Mouse (Mus musculus) 3134 (cell line): ENCODE measurements around the gene Prc1.
A peak's percentile ranks its signal among the peaks of the same experiment; 100 is the strongest.

ENCODE experiments used
- DNase-seq: peaks from one replicate; pipeline ENCODE4 v3.0.0-alpha.2; 2011; ENCODE audit warnings: low spot score; ENCODE audit not compliant: insufficient read length; ENCODE audit errors: extremely low read depth

Prc1 gene

DNA sequence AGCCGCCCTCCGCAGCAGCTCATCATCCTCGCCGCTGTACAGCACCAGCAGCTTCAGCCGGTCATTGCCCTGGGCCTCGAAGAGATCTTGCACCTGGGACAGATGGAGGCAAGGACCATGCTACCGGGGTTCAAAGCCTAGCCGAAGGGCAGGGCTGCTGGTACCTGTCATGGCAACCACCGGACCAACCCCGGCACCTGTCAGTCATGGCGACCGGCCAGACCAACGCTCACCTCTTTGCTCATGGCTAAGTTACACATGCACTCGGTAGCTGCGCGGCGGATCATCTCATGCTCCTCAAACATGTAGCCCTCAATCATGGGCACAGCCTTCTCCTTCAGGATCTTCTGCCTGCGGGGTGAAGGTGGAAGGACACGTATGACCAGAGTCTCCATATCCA, 31.8 kb downstream of the Prc1 start:
- no peak for DNase-seq

DNA sequence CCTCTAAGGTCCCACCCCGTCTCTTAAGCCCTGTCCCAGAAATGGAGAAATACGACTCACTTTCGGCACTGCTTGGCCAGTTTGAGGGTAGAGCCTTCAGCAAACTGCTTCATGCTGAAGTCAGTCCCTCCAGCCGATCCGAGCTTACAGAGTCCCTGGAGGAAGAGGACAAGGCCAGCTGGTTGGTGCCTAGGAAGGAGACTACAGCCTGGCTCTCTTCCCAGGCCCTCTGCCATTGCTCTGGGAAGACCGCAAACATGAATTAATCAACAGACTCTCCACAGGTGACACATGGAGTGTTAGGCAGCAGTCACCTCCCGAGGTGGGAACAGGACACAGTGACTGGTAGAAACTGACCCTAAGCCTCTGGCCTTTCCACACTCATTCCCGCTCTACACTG, 36.0 kb downstream of the Prc1 start:
- DNase-seq, result no peak

DNA sequence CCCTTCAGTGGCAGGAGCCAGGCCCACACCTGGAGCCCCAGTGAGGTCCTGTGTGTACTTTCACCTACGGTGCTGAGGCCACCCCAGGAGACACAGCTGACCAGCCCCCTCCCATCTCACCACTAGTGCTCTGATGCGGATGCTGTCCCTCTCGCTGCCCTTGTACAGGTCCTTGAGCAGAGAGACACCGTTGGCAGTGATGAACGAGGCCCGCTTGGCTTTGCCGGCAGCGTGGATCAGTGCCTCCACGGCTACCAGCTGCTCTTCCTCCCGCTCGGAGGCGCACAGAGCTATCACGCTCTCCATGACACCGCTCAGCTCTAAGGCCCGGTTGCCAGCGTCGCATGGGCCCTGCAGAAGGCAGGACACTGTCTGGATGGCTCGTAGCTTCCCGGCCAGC, 37.2 kb downstream of the Prc1 start:
- no peak for DNase-seq

DNA sequence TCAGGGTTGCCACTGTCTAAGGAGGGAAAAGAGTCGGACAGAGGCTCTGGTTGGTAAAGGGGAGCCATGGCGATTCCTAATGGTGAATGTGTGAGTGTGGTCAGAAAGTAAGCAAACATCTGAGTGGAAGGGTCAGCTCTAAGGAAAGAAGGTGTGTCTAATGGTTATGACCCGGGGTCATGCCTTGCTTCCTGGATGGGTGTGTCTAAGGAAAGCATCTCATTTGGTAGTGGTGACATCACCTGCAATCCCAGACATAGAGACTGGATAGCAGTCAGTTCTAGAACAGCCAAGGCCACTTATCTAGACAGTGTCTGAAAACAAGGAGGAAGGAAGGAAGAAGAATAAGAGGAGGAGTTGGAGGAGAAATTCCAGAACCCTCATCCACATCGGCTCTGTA, 40.6 kb downstream of the Prc1 start:
- DNase-seq, result no peak

DNA sequence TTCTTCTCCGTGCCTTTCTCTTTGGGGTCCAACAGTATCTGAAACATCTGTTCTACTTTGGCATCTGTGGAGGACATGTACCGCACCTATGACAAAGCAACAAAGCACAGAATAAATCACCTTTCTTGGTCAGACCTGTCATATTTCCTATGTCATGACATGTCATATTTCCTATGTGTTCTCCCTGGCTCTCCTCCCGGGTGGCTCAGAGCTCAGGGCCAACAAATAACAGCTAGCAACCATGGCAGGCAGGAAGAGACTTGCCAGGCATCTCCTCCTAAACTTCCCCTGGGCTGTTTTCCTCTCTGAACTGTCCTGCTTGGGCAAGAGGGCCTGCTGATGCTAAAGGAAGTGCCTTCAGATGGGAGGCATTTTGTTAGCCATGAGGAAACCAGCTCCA, 42.7 kb downstream of the Prc1 start:
- DNase-seq, result no peak

GRCm38 (mm10) chr7:80339371-80339770, 45.1 kb downstream of the Prc1 start:
- peak; percentile 43 for DNase-seq

DNA sequence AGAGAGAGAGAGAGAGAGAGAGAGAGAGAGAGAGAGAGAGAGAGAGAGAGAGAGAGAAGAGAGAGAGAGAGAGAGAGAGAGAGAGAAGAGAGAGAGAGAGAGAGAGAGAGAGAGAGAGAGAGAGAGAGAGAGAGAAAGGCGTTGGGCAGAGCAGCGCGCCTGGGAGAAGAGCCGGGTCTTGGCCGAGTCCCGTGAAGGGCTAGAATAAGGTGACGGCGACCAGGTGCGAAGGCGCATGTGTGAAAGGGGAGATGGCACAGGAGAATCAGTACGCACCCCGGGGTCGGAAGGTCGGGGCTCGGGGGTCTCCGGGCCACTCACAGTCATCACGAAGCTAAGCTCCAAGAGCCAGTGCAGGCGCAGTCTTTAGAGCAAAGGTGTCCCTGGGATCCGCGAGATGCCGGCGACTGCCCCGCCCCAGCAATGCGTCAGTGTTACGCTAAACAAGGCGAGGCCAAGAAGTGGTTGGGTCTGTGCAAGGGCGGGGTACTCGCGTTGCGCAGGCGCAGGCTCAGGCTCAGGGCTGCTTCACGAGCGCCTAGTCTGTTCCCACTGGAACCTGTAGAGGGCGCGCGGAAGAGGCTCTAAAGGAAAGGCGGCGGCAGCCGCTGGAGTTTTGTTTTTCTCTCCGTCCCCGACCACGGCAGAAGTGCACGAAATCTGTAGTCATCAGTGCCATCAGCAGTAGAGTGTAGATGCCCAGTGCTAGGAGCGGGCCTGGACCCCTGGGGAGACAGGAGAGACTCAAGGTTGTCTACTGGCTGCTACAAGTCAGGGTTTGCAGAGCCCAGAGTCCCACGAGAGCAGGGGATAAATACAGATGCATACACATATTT, 45.8 kb downstream of the Prc1 start:
- peak; percentile 92 for DNase-seq

GRCm38 (mm10) chr7:80340793-80341192, 46.5 kb downstream of the Prc1 start, which contains the start of gene Unc45a:
Gene Unc45a (minus strand): TSS chr7:80341005.
- peak; percentile 59 for DNase-seq

DNA sequence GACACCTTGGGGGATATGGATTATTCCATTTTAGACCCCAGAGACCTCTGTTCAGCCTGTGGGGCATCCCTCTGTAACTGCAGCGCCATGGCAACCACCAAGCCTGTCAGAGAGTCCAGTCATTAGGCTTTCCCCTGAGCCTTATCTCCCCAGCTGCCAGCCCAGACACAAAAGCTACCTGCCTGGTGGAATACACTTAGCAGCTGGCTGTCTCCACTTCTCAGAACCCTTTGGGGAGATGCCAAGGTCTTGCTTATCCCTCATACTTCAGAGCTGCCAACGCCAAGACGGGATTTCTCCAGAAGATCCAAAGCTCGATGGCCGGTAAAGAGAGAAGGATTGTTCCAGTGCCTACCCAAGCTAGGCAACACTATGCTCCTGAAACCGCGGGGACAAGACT, 47.5 kb downstream of the Prc1 start:
- no peak for DNase-seq

GRCm38 (mm10) chr7:80342858-80343257, 48.6 kb downstream of the Prc1 start, which contains the start of gene Hddc3:
Gene Hddc3 (plus strand): TSS chr7:80343104.
- peak; percentile 84 for DNase-seq

DNA sequence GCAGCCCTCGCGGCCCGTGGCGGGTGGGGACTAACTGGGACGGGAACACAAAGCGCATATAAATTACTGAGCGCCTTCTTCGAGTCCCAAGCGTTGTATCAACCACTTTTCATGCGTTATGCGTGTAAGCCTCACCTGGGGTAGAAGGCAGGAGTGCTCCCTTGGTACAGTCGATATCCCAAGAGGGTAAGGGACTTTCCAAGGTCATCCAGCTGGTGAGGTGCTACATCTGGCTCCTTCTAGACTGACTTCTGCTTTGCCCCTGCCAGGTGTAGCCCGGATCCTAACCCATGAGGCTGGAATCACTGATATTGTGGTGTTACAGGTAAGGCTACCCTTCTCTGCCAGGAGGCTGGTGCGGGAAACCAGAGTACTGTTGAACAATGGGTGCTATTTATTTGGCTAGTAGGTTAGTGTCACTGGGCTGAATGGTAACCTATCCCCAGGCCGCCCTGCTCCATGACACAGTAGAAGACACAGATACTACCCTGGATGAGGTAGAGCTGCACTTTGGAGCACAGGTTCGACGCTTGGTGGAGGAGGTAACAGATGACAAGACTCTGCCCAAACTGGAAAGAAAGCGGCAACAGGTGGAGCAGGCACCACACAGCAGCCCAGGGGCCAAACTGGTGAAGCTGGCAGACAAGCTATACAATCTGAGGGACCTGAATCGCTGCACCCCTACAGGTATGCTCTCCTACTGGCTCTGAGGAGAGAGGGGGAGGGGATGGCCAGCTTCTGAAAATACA, 49.2 kb downstream of the Prc1 start:
- DNase-seq, result no peak

DNA sequence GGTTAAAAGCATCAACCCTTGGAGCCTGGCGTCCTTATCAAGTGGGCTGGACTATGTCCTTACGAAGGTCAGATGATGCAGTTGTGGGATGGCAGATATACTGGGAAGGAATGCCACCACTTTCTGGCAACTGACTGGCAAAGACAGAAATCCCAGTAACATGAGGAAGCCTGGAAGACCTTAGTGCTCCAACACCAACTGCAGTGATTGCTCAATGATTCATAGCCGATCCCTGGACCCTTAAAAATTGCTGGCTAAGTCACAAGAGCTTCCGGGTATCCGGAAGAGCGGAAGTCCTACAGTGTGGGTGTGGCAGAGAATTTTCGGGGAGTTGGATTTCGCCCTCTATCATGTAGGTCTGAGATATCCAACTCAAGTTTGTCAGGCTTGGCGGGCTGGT, 51.9 kb downstream of the Prc1 start:
- DNase-seq, result no peak

DNA sequence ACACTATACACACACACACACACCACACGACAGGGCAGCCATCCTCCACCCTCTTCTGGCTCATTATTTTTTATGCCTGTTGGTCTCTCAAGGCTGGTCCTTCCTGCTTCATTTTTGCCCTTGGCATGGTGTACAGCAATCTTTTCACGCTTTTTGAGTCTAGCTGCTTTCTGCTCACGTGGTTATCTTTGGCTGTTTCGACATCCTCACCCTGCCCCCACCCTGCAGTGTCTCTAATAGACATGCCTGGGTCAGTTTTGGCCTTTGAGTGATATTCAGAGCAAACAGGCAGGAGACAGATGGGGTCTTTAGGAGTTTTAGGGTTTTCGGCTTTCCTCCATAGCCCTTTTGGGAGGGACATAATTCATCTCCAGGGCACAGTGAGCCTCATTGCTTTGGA, 52.6 kb downstream of the Prc1 start:
- DNase-seq, result no peak

- no peak for DNase-seq
Observed at GRCm38 (mm10) chr7:80347670-80348586, 53.7 kb downstream of the Prc1 start.

- no peak for DNase-seq
Observed at GRCm38 (mm10) chr7:80350808-80351207, 56.6 kb downstream of the Prc1 start.

- no peak for DNase-seq
Observed at GRCm38 (mm10) chr7:80352920-80353319, 58.7 kb downstream of the Prc1 start.

- no peak for DNase-seq
Observed at GRCm38 (mm10) chr7:80356351-80356750, 62.1 kb downstream of the Prc1 start.

- DNase-seq, result no peak
Observed at GRCm38 (mm10) chr7:80357156-80357555, 62.9 kb downstream of the Prc1 start.

DNA sequence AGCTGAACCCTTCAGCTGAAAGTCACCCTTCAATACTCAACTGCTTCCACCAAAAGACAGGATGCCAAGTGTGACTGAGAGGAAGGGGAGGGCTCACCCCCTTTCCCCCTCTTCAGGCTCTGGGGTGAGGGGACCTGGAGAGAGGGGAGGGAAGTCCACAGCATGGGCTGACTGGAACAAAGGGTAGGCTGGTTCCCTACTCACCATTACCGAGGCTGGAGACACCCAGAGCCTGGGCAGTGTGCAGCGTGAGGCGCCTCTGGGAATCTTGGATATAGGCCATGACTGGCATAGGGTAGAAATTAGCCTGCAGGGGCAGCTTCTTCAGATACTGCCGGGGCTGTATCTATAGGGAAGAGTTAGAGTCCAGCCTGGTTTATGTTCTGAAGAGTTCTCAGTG, 63.8 kb downstream of the Prc1 start:
- DNase-seq, result no peak

DNA sequence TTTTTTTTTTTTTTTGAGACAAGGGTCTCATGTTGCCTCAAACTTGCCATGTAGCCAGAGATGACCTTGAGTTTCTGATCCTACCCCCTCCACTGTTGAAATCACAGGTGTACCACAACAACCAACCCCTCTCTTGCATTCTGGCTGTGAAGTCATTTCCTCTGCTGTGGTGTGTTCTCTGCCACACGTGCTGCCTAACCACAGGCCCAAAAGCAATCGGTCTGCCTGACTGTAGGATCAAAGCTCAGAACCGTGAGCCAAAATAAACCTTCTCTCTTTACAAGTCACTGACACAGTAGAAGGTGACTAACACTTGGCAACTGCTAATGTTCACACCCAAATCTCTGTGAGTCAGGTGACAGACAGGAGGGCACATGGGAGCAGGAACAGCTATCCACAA, 66.2 kb downstream of the Prc1 start:
- DNase-seq, result peak; percentile 43

GRCm38 (mm10) chr7:80365759-80366158, 71.5 kb downstream of the Prc1 start:
- no peak for DNase-seq
